Mouse (Mus musculus) G1E (cell line): Measurements from ENCODE around the gene Klc1.

Experiments used
- CTCF ChIP-seq: IDR thresholded peaks from 2 replicates; pipeline ENCODE4 v1.5.1; 2012; ENCODE audit warnings: low read depth, low read length, inconsistent platforms, mixed read lengths
- GATA1 ChIP-seq: IDR thresholded peaks from 2 replicates; pipeline ENCODE4 v1.6.1; 2012; ENCODE audit warnings: borderline replicate concordance, low read length, inconsistent platforms, mixed read lengths
- GATA2 ChIP-seq: IDR thresholded peaks from 2 replicates; pipeline ENCODE4 v1.6.1; 2012; ENCODE audit warnings: low read depth, low read length, inconsistent platforms, borderline replicate concordance
- POLR2AphosphoS5 ChIP-seq: IDR thresholded peaks from 2 replicates; pipeline ENCODE4 v1.6.1; 2012; ENCODE audit warnings: low read depth, low read length, inconsistent platforms; ENCODE audit not compliant: insufficient replicate concordance
- TAL1 ChIP-seq: conservative IDR thresholded peaks from 2 replicates; pipeline ENCODE4 v1.6.1; 2012; ENCODE audit warnings: low read depth, low read length, inconsistent platforms, mixed read lengths

GRCm38 (mm10) chr12:111757561-111758325 is 906 bp upstream of the Klc1 start:
- TF ChIP-seq CTCF (no peak), TAL1 (no peak), POLR2AphosphoS5 (no peak), GATA2 (no peak), GATA1 (no peak)
